Mouse (Mus musculus): ENCODE measurements around the gene Guca1b. TPM values are rescaled to one million over a fixed set of nuclear protein-coding genes. Genes with fewer than 3 reads are reported as not detected.

The Guca1b gene
- 0.20 TPM for polyA plus RNA-seq (2012; fragmentation: generic; extraction: Trizol)

DNA sequence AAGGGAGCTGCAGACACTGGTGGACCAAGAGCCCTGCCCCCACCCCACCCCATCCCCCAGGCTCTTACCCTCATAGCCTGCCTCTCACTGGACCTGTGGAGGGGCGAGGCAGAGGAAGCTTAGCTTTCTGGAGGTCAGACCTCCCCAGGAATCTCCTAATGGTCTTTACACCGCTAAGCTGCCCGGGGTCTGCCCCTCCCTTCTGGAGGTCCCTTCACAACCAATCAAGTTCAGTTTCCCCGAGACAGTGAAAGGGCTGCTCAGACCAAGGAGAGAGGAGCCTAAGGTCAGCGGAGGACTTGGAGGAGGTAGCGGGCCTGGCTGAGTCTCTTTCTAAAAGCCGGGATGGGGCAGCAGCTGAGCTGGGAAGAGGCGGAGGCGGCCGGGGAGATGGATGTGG, at the start of gene Guca1b:
TSS of gene Guca1b (plus strand) at position 249 of the 400 bp plus-strand sequence.
- Histone ChIP-seq H3K79me2 (ENCODE audit: control insufficient read depth, insufficient read depth) (no peaks in the 10 kb centered on the region), H3K4me3 (no peak within 1 kb of the TSS), H3K4me2 (ENCODE audit: low read depth) (no peak within 1 kb of the TSS), H3K27me3 (ENCODE audit: control insufficient read depth, insufficient read depth, insufficient read length) (no peaks in the 10 kb centered on the region), H3ac (ENCODE audit: control insufficient read depth, insufficient read length) (no peak within 1 kb of the TSS), H3K36me3 (ENCODE audit: control insufficient read depth, insufficient read depth) (peaks cover 6% of the 10 kb centered on the region)
- TF ChIP-seq TCF3 (IDR thresholded peaks at IDR 0.05; ENCODE audit: insufficient read length, low read depth) (no peak), POLR2A (IDR thresholded peaks at IDR 0.05; ENCODE audit: insufficient read length, low read depth) (no peak), E2F4 (IDR thresholded peaks at IDR 0.05; ENCODE audit: insufficient read depth) (no peak), USF1 (IDR thresholded peaks at IDR 0.05; ENCODE audit: low read depth) (no peak), TCF12 (IDR thresholded peaks at IDR 0.05; ENCODE audit: insufficient read depth, poor library complexity, severe bottlenecking) (no peak), SRF (IDR thresholded peaks at IDR 0.05; ENCODE audit: control insufficient read depth, insufficient read length, low read depth) (no peak), REST (IDR thresholded peaks at IDR 0.05; ENCODE audit: insufficient read depth, insufficient read length) (no peak), MYOD1 (IDR thresholded peaks at IDR 0.05; ENCODE audit: control insufficient read depth in 1 of 3, insufficient read length in 2 of 3, low read depth in 2 of 3) (no peak), CEBPB (IDR thresholded peaks at IDR 0.05; ENCODE audit: insufficient read depth, poor library complexity, severe bottlenecking) (no peak), MAX (IDR thresholded peaks at IDR 0.05; ENCODE audit: low read depth) (no peak), MYOG (IDR thresholded peaks at IDR 0.05; ENCODE audit: control insufficient read depth in 1 of 3, insufficient read depth in 1 of 3, insufficient read length in 2 of 3, low read depth in 2 of 3) (no peak), POLR2AphosphoS2 (IDR thresholded peaks at IDR 0.05; ENCODE audit: insufficient read length, low read depth) (no peak)

DNA sequence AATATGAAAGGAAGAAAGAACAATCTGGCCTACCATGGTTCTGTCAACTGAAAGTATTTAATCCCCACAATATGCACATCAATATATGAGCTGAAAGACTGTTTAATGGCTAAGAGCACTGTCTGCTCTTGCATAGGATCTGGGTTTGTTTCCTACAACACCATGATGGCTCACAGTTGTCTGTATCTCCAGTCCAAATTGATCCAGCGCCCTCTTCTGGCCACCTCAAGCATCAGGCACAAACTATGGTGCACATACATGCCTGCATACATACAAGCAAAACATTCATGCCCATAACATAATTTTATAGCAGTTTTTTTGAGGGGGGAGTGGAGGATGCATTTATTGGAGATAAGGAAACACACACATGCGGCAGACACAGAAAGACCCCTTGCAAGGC, 42.1 kb upstream of the Guca1b start:
- Histone ChIP-seq H3K4me2 (ENCODE audit: low read depth) (no peak overlapping the region), H3K4me3 (no peak overlapping the region), H3K36me3 (ENCODE audit: control insufficient read depth, insufficient read depth) (no peaks in the 10 kb centered on the region), H3ac (ENCODE audit: control insufficient read depth, insufficient read length) (no peak overlapping the region), H3K79me2 (ENCODE audit: control insufficient read depth, insufficient read depth) (no peaks in the 10 kb centered on the region), H3K27me3 (ENCODE audit: control insufficient read depth, insufficient read depth, insufficient read length) (no peaks in the 10 kb centered on the region)
- TF ChIP-seq REST (IDR thresholded peaks at IDR 0.05; ENCODE audit: insufficient read depth, insufficient read length) = no peak

DNA sequence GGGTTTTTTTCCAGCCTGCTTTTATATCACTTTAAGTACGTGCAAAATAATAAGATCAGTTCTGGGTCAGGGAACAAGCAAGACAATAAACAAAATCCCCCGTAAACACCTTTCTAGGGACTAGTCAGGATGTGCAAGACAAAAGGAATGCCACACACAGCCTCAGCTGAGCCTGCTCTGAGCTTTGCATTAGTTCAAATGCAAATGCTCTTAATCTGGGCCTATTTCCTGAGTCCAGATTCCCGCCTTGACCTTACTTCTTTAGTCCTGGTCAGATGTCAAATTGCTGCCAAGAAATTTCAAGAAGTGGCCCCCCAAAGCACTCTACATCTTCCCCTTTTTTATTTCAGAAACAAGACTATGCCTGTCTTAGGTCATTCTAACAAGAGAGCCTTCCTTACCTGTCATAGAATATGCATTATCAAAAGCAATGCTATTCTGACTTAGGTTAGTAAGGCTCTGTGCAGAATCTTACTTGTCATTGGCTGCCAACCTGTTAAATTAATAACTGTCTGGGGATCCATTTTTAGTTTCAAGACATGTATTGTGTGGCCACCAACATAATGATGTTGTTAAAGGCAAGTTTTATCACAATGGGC, 35.4 kb upstream of the Guca1b start:
- Histone ChIP-seq H3K4me2 (ENCODE audit: low read depth) (no peak overlapping the region), H3K4me3 (no peak overlapping the region), H3K36me3 (ENCODE audit: control insufficient read depth, insufficient read depth) (peaks cover 14% of the 10 kb centered on the region), H3K79me2 (ENCODE audit: control insufficient read depth, insufficient read depth) (no peaks in the 10 kb centered on the region), H3ac (ENCODE audit: control insufficient read depth, insufficient read length) (no peak overlapping the region), H3K27me3 (ENCODE audit: control insufficient read depth, insufficient read depth, insufficient read length) (no peaks in the 10 kb centered on the region)
- TF ChIP-seq CEBPB (IDR thresholded peaks at IDR 0.05; ENCODE audit: insufficient read depth, poor library complexity, severe bottlenecking) (no peak), TCF3 (IDR thresholded peaks at IDR 0.05; ENCODE audit: insufficient read length, low read depth) (no peak), POLR2AphosphoS2 (IDR thresholded peaks at IDR 0.05; ENCODE audit: insufficient read length, low read depth) (no peak), SRF (IDR thresholded peaks at IDR 0.05; ENCODE audit: control insufficient read depth, insufficient read length, low read depth) (no peak), TCF12 (IDR thresholded peaks at IDR 0.05; ENCODE audit: insufficient read depth, poor library complexity, severe bottlenecking) (no peak), MAX (IDR thresholded peaks at IDR 0.05; ENCODE audit: low read depth) (no peak), USF1 (IDR thresholded peaks at IDR 0.05; ENCODE audit: low read depth) (no peak), MYOD1 (IDR thresholded peaks at IDR 0.05; ENCODE audit: control insufficient read depth in 1 of 3, insufficient read length in 2 of 3, low read depth in 2 of 3) (no peak), E2F4 (IDR thresholded peaks at IDR 0.05; ENCODE audit: insufficient read depth) (no peak), POLR2A (IDR thresholded peaks at IDR 0.05; ENCODE audit: insufficient read length, low read depth) (no peak), REST (IDR thresholded peaks at IDR 0.05; ENCODE audit: insufficient read depth, insufficient read length) (no peak), MYOG (IDR thresholded peaks at IDR 0.05; ENCODE audit: control insufficient read depth in 1 of 3, insufficient read depth in 1 of 3, insufficient read length in 2 of 3, low read depth in 2 of 3) (no peak)

DNA sequence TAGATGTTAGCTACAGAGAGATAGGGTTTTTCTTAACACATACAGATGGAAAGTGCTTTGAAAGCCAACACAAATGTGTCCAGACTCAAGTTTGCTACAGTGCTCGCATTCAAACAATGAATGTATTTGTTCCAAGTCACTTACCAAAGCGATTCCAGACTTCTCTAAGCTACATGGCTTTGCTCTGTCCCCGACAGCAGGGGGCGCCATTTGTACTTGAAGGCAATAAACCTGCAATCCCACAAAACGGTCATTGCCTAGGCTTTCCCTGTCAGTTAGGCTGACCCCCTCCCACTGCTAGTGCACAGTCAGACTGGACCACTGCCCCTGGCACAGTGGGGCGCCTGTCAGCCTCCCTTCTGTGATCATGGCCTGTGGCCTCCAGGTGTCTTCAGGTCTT, 25.2 kb upstream of the Guca1b start:
- peaks cover 3% of the 10 kb centered on the region for H3K36me3 ChIP-seq (ENCODE audit: control insufficient read depth, insufficient read depth)
- H3ac ChIP-seq (ENCODE audit: control insufficient read depth, insufficient read length) = no peak overlapping the region
- no peaks in the 10 kb centered on the region for H3K27me3 ChIP-seq (ENCODE audit: control insufficient read depth, insufficient read depth, insufficient read length)
- TF ChIP-seq SRF (IDR thresholded peaks at IDR 0.05; ENCODE audit: control insufficient read depth, insufficient read length, low read depth) (no peak), TCF12 (IDR thresholded peaks at IDR 0.05; ENCODE audit: insufficient read depth, poor library complexity, severe bottlenecking) (no peak), E2F4 (IDR thresholded peaks at IDR 0.05; ENCODE audit: insufficient read depth) (no peak), CEBPB (IDR thresholded peaks at IDR 0.05; ENCODE audit: insufficient read depth, poor library complexity, severe bottlenecking) (no peak), MYOG (IDR thresholded peaks at IDR 0.05; ENCODE audit: control insufficient read depth in 1 of 3, insufficient read depth in 1 of 3, insufficient read length in 2 of 3, low read depth in 2 of 3) (no peak), MAX (IDR thresholded peaks at IDR 0.05; ENCODE audit: low read depth) (no peak), USF1 (IDR thresholded peaks at IDR 0.05; ENCODE audit: low read depth) (no peak), TCF3 (IDR thresholded peaks at IDR 0.05; ENCODE audit: insufficient read length, low read depth) (no peak), MYOD1 (IDR thresholded peaks at IDR 0.05; ENCODE audit: control insufficient read depth in 1 of 3, insufficient read length in 2 of 3, low read depth in 2 of 3) (no peak), POLR2AphosphoS2 (IDR thresholded peaks at IDR 0.05; ENCODE audit: insufficient read length, low read depth) (no peak), POLR2A (IDR thresholded peaks at IDR 0.05; ENCODE audit: insufficient read length, low read depth) (no peak), REST (IDR thresholded peaks at IDR 0.05; ENCODE audit: insufficient read depth, insufficient read length) (no peak)
- H3K79me2 ChIP-seq (ENCODE audit: control insufficient read depth, insufficient read depth) = no peaks in the 10 kb centered on the region
- no peak overlapping the region for H3K4me2 ChIP-seq (ENCODE audit: low read depth)
- H3K4me3 ChIP-seq = no peak overlapping the region

DNA sequence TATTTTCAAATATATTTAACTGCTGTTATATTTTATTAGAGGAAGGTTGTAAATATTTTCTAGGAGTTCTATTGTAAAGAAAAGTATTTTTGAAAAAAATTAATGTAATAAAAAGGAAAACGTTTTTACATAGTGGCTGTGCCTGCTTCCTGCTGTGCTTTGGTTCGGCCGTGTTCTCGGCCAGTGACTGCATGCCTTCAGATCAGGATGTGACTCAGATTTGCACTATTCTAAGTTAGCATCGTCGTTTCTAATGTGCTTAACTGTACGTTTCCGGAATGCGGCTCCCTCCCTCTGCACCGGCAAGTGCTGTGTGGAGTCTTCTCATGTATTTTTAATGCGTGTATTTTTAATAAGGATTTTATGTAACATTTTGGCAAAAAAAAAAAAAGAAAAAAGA, 23.9 kb upstream of the Guca1b start:
- H3K4me3 ChIP-seq = no peak overlapping the region
- no peak overlapping the region for H3K4me2 ChIP-seq (ENCODE audit: low read depth)
- H3ac ChIP-seq (ENCODE audit: control insufficient read depth, insufficient read length) = no peak overlapping the region
- TF ChIP-seq REST (IDR thresholded peaks at IDR 0.05; ENCODE audit: insufficient read depth, insufficient read length) (no peak), MAX (IDR thresholded peaks at IDR 0.05; ENCODE audit: low read depth) (no peak), USF1 (IDR thresholded peaks at IDR 0.05; ENCODE audit: low read depth) (no peak), MYOD1 (IDR thresholded peaks at IDR 0.05; ENCODE audit: control insufficient read depth in 1 of 3, insufficient read length in 2 of 3, low read depth in 2 of 3) (no peak), CEBPB (IDR thresholded peaks at IDR 0.05; ENCODE audit: insufficient read depth, poor library complexity, severe bottlenecking) (no peak), TCF3 (IDR thresholded peaks at IDR 0.05; ENCODE audit: insufficient read length, low read depth) (no peak), SRF (IDR thresholded peaks at IDR 0.05; ENCODE audit: control insufficient read depth, insufficient read length, low read depth) (no peak), POLR2AphosphoS2 (IDR thresholded peaks at IDR 0.05; ENCODE audit: insufficient read length, low read depth) (no peak)
- no peaks in the 10 kb centered on the region for H3K79me2 ChIP-seq (ENCODE audit: control insufficient read depth, insufficient read depth)
- no peaks in the 10 kb centered on the region for H3K27me3 ChIP-seq (ENCODE audit: control insufficient read depth, insufficient read depth, insufficient read length)
- no peaks in the 10 kb centered on the region for H3K36me3 ChIP-seq (ENCODE audit: control insufficient read depth, insufficient read depth)
